7 mouse cellular contexts compared by ENCODE assay signal in the genomic region with DNA sequence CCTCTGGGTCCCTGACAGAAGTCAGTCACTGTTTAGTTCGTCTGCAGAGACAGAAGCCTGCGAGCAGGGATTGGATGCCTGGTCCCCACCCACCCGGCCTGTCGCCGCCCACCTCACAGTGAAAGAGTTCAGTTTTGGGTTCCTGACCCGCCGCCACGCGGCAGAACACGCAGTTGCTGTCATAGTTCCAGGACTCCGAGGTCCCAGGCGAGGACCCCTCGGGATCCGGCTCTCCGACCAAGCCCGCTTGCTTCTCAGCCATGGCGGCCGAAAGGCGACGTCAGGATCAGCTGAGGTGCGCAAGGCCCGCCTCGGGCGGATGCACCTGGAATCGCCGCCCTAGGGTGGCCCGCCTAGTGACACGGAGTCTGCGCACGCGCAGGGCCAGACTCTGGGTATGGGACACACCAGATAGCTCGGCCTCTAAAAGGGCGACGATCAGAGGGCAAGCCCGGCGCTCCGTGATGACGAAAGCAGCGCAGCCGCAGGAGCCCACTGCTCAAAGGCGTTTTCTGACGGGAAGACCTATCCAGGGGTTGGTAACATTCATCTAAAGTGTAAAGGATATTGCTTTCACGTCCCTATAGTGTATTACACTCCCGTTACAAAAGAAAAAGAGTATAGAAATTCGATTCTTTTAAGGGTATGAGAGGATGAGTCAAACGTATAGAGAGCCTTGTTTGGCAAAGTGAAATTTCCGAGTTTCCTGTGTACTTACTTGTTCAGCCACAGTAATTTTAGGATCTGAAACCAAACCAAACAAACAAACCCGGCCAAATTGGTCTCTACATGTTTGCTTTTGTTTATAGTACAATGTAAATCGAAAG. TPM values are rescaled to one million over a fixed set of nuclear protein-coding genes. Genes with fewer than 3 reads are reported as not detected.
A peak's percentile ranks its signal among the peaks of the same experiment; 100 is the strongest.
DNase-seq lines count a peak whose midpoint lies in the region; ATAC-seq lines count a peak whose summit lies in the region.

No protein-coding gene starts in this region.

- peak; percentile 99 for DNase-seq in adrenal gland, postnatal 25 days
- DNase-seq in heart, adult 11 months, result peak; percentile 100
- peak; percentile 98 for DNase-seq in kidney, adult 18-20 months
- DNase-seq in limb, embryonic 11.5 days (ENCODE audit: low spot score), result peak; percentile 97
- peak; percentile 99 for DNase-seq in midbrain, embryonic 14.5 days
- peak; percentile 95 to 97 for DNase-seq in spleen, adult 18-20 months

- peak overlapping the region; percentile 89 for H3K27ac ChIP-seq in embryonic facial prominence, embryonic 12.5 days
- H3K27ac ChIP-seq in limb, embryonic 11.5 days (replicated peaks; ENCODE audit: low read depth, low read length), result peak overlapping the region; percentile 81
- peak overlapping the region; percentile 92 for H3K27ac ChIP-seq in midbrain, embryonic 14.5 days (replicated peaks; ENCODE audit: low read depth, low read length)

- peak; percentile 100 for ATAC-seq in embryonic facial prominence, embryonic 12.5 days (ENCODE audit: insufficient number of reproducible peaks, insufficient read depth, low FRiP score, low TSS enrichment)
- peak; percentile 100 for ATAC-seq in limb, embryonic 11.5 days (ENCODE audit: insufficient number of reproducible peaks, low FRiP score, low TSS enrichment, low read depth)
- peak; percentile 100 for ATAC-seq in midbrain, embryonic 14.5 days (ENCODE audit: low FRiP score, low TSS enrichment)

- H3K9me3 ChIP-seq in embryonic facial prominence, embryonic 12.5 days, result no peaks in the 10 kb centered on the region
- no peaks in the 10 kb centered on the region for H3K9me3 ChIP-seq in limb, embryonic 11.5 days (ENCODE audit: control insufficient read depth, low read length)
- H3K9me3 ChIP-seq in midbrain, embryonic 14.5 days (ENCODE audit: control insufficient read depth, low read length), result no peaks in the 10 kb centered on the region

- no peaks in the 10 kb centered on the region for H3K36me3 ChIP-seq in embryonic facial prominence, embryonic 12.5 days
- no peaks in the 10 kb centered on the region for H3K36me3 ChIP-seq in limb, embryonic 11.5 days (ENCODE audit: control insufficient read depth, insufficient read depth, low read length)
- H3K36me3 ChIP-seq in midbrain, embryonic 14.5 days (ENCODE audit: control insufficient read depth, insufficient read depth, low read length), result no peaks in the 10 kb centered on the region

- H3K4me1 ChIP-seq in embryonic facial prominence, embryonic 12.5 days, result 0 out of 2 replicates have a peak, but pooled peaks cover 3% of the 10 kb centered on the region
- no peaks in the 10 kb centered on the region for H3K4me1 ChIP-seq in limb, embryonic 11.5 days (ENCODE audit: control insufficient read depth, insufficient read depth, low read length)
- 0 out of 2 replicates have a peak, but pooled peaks cover 6% of the 10 kb centered on the region for H3K4me1 ChIP-seq in midbrain, embryonic 14.5 days (ENCODE audit: control insufficient read depth, insufficient read depth, low read length)

- no peaks in the 10 kb centered on the region for H3K27me3 ChIP-seq in embryonic facial prominence, embryonic 12.5 days
- no peaks in the 10 kb centered on the region for H3K27me3 ChIP-seq in limb, embryonic 11.5 days (ENCODE audit: control insufficient read depth, insufficient read depth, low read length)
- no peaks in the 10 kb centered on the region for H3K27me3 ChIP-seq in midbrain, embryonic 14.5 days (ENCODE audit: control insufficient read depth, insufficient read depth, low read length)

- WGBS in embryonic facial prominence, embryonic 12.5 days, result 2% methylated on average over 49 of the region's 49 CpGs
- WGBS in limb, embryonic 11.5 days, result 1% methylated on average over 49 of the region's 49 CpGs
- WGBS in midbrain, embryonic 14.5 days, result under 1% methylated on average over 49 of the region's 49 CpGs

- H3K4me2 ChIP-seq in embryonic facial prominence, embryonic 12.5 days (replicated peaks), result peak overlapping the region; percentile 76
- H3K4me2 ChIP-seq in limb, embryonic 11.5 days (ENCODE audit: low read depth, severe bottlenecking), result peak overlapping the region; percentile 51
- peak overlapping the region; percentile 57 for H3K4me2 ChIP-seq in midbrain, embryonic 14.5 days (ENCODE audit: low read length)

- peak overlapping the region; percentile 60 for H3K9ac ChIP-seq in embryonic facial prominence, embryonic 12.5 days
- H3K9ac ChIP-seq in limb, embryonic 11.5 days (ENCODE audit: low read length), result peak overlapping the region; percentile 53
- H3K9ac ChIP-seq in midbrain, embryonic 14.5 days (replicated peaks; ENCODE audit: low read length), result peak overlapping the region; percentile 72

- peak overlapping the region; percentile 63 for H3K4me3 ChIP-seq in embryonic facial prominence, embryonic 12.5 days
- peak overlapping the region; percentile 54 for H3K4me3 ChIP-seq in limb, embryonic 11.5 days (ENCODE audit: low read depth, low read length)
- H3K4me3 ChIP-seq in midbrain, embryonic 14.5 days (replicated peaks; ENCODE audit: low read depth, low read length), result peak overlapping the region; percentile 68

RNA-seq across cellular contexts. Expression of a gene that starts 11.1 kb away (rescaled TPM):
- total RNA-seq in adrenal gland, postnatal 25 days (2021), result 48.5 and 65.1 TPM in 2 replicates
- 21.6 and 22.7 TPM in 2 replicates for polyA plus RNA-seq in embryonic facial prominence, embryonic 12.5 days (2016; fragmentation: Nextera tagmentation; extraction: Ambion mirVana)
- 14.1 and 18.1 TPM in 2 replicates for polyA plus RNA-seq in limb, embryonic 11.5 days (2014; fragmentation: Nextera tagmentation; extraction: Ambion mirVana)
- 21.8 TPM in 2 replicates for polyA plus RNA-seq in midbrain, embryonic 14.5 days (2014; fragmentation: Nextera tagmentation; extraction: Ambion mirVana)

RNA-seq across cellular contexts. Expression of a gene that starts 17.8 kb away (rescaled TPM):
- 10.8 and 11.7 TPM in 2 replicates for total RNA-seq in adrenal gland, postnatal 25 days (2021)
- 32.0 and 35.3 TPM in 2 replicates for polyA plus RNA-seq in embryonic facial prominence, embryonic 12.5 days (2016; fragmentation: Nextera tagmentation; extraction: Ambion mirVana)
- 31.8 and 36.3 TPM in 2 replicates for polyA plus RNA-seq in limb, embryonic 11.5 days (2014; fragmentation: Nextera tagmentation; extraction: Ambion mirVana)
- 19.7 TPM in 2 replicates for polyA plus RNA-seq in midbrain, embryonic 14.5 days (2014; fragmentation: Nextera tagmentation; extraction: Ambion mirVana)

Comparison
In these comparisons a context has a peak if more than half of its experiments do, and no peak if none do; other contexts are left out.
1. Peak in every context shown above with its lines: DNase-seq, ATAC-seq, H3K4me3 ChIP-seq and H3K27ac ChIP-seq.